Mouse (Mus musculus): ENCODE results near the gene Edem3. TPM values are rescaled to one million over a fixed set of nuclear protein-coding genes. Genes with fewer than 3 reads are reported as not detected.
"Not testable (repeated sequence)": the region's sequence is repeated elsewhere in the genome, so short reads cannot be mapped to it uniquely, and the experiment has no call there.

Gene Edem3
- total RNA-seq, 2 experiments from 2014 or later, result 57.6 to 146 TPM

- DNase-seq (ENCODE audit: low spot score in 2 of 2), result no peak
Observed at GRCm38 (mm10) chr1:151807286-151807685, 52.1 kb downstream of the Edem3 start.

GRCm38 (mm10) chr1:151810628-151811421 is 55.7 kb downstream of the Edem3 start:
- no peak for DNase-seq (ENCODE audit: low spot score in 2 of 2)

- no peak for DNase-seq (ENCODE audit: low spot score in 2 of 2)
Observed at GRCm38 (mm10) chr1:151811456-151811855, 56.3 kb downstream of the Edem3 start.

GRCm38 (mm10) chr1:151812004-151812712 is 57.0 kb downstream of the Edem3 start:
- DNase-seq (ENCODE audit: low spot score in 2 of 2), result no peak

GRCm38 (mm10) chr1:151816051-151816450 is 60.9 kb downstream of the Edem3 start:
- no peak for DNase-seq (ENCODE audit: low spot score in 2 of 2)

- DNase-seq (ENCODE audit: low spot score in 2 of 2), result no peak
Observed at GRCm38 (mm10) chr1:151819190-151819589, 64.0 kb downstream of the Edem3 start.

- peak; percentile 65 to 70 for DNase-seq (ENCODE audit: low spot score in 2 of 2)
Observed at GRCm38 (mm10) chr1:151820457-151820856, 65.3 kb downstream of the Edem3 start.

- no peak for DNase-seq (ENCODE audit: low spot score in 2 of 2)
Observed at GRCm38 (mm10) chr1:151825065-151825464, 69.9 kb downstream of the Edem3 start.

GRCm38 (mm10) chr1:151831791-151832190 is 76.6 kb downstream of the Edem3 start:
- no peak for DNase-seq (ENCODE audit: low spot score in 2 of 2)

GRCm38 (mm10) chr1:151835261-151835660 is 80.1 kb downstream of the Edem3 start:
- DNase-seq (ENCODE audit: low spot score in 2 of 2), result no peak

GRCm38 (mm10) chr1:151840345-151840744 is 85.2 kb downstream of the Edem3 start:
- DNase-seq (ENCODE audit: low spot score in 2 of 2), result not testable (repeated sequence)

- no peak for DNase-seq (ENCODE audit: low spot score in 2 of 2)
Observed at GRCm38 (mm10) chr1:151845252-151845832, 90.2 kb downstream of the Edem3 start.

- DNase-seq (ENCODE audit: low spot score in 2 of 2), result no peak
Observed at GRCm38 (mm10) chr1:151845926-151846782, 91.0 kb downstream of the Edem3 start.

- no peak for DNase-seq (ENCODE audit: low spot score in 2 of 2)
Observed at GRCm38 (mm10) chr1:151848286-151848685, 93.1 kb downstream of the Edem3 start.

- DNase-seq (ENCODE audit: low spot score in 2 of 2), result no peak
Observed at GRCm38 (mm10) chr1:151849993-151850608, 94.9 kb downstream of the Edem3 start.

GRCm38 (mm10) chr1:151851051-151851848 is 96.1 kb downstream of the Edem3 start:
- DNase-seq (ENCODE audit: low spot score in 2 of 2), result no peak

- no peak for DNase-seq (ENCODE audit: low spot score in 2 of 2)
Observed at GRCm38 (mm10) chr1:151851976-151852375, 96.8 kb downstream of the Edem3 start.

- DNase-seq (ENCODE audit: low spot score in 2 of 2), result no peak
Observed at GRCm38 (mm10) chr1:151855561-151855960, 100.4 kb downstream of the Edem3 start.

GRCm38 (mm10) chr1:151858474-151858873 is 103.3 kb downstream of the Edem3 start:
- no peak for DNase-seq (ENCODE audit: low spot score in 2 of 2)
